Mouse (Mus musculus) heart, embryonic 16.5 days (tissue): ENCODE measurements around the gene Rin1. TPM values are rescaled to one million over a fixed set of nuclear protein-coding genes. Genes with fewer than 3 reads are reported as not detected.

Experiments used
- ATAC-seq: fragments of 200-750 bp; cut with Nextera tagmentation; replicated peaks from 2 replicates; pipeline ENCODE4 v1.8.0; 2017; ENCODE audit warnings: moderate number of reproducible peaks; ENCODE audit not compliant: insufficient read depth, low FRiP score; ENCODE audit errors: extremely low read depth
- H3K27ac ChIP-seq: fragments of 300-500 bp; sonication (generic); 2 replicates; pipeline ENCODE4 v1.5.1; 2014; ENCODE audit warnings: mild to moderate bottlenecking, low read length, control low read depth, moderate library complexity
- H3K27me3 ChIP-seq: fragments of 300-500 bp; sonication (generic); 2 replicates; pipeline ENCODE4 v1.6.1; 2014; ENCODE audit warnings: low read length, mixed read lengths; ENCODE audit not compliant: control insufficient read depth, insufficient read depth
- H3K36me3 ChIP-seq: fragments of 300-500 bp; sonication (generic); 2 replicates; pipeline ENCODE4 v1.6.1; 2014; ENCODE audit not compliant: control insufficient read depth, insufficient read depth
- H3K4me1 ChIP-seq: fragments of 300-500 bp; sonication (generic); 2 replicates; pipeline ENCODE4 v1.6.1; 2014; ENCODE audit warnings: low read length, mixed read lengths; ENCODE audit not compliant: control insufficient read depth, insufficient read depth
- H3K4me2 ChIP-seq: fragments of 300-500 bp; sonication (generic); 2 replicates; pipeline ENCODE4 v1.6.1; 2014; ENCODE audit warnings: low read depth, mild to moderate bottlenecking, control low read depth, low read length
- H3K4me3 ChIP-seq: fragments of 300-500 bp; sonication (generic); 2 replicates; pipeline ENCODE4 v1.5.1; 2014; ENCODE audit warnings: mild to moderate bottlenecking, control low read depth, low read length
- H3K9ac ChIP-seq: fragments of 300-500 bp; sonication (generic); 2 replicates; pipeline ENCODE4 v1.6.1; 2014; ENCODE audit warnings: low read length, control low read depth
- H3K9me3 ChIP-seq: fragments of 300-500 bp; sonication (generic); replicated peaks from 2 replicates; pipeline ENCODE4 v1.6.1; 2016; ENCODE audit warnings: low read length; ENCODE audit not compliant: control insufficient read depth
- WGBS: fragments of 180-500 bp; shearing (Covaris S2); extraction: QIAGEN DNeasy Blood & Tissue Kit; methylation state at CpG from one replicate; pipeline ENCODE4 v1.1.7; 2014; 5-methylcytosine and 5-hydroxymethylcytosine counted together
- polyA plus RNA-seq: library from polyadenylated mRNA; unstranded; fragments of >200 nt; fragmentation: Nextera tagmentation; extraction: Ambion mirVana; gene quantifications from 2 replicates; pipeline ENCODE4 v1.2.1, GENCODE M21; 2015

The Rin1 gene
- polyA plus RNA-seq, 1 experiment from 2014 or later, result 1.8 TPM

DNA sequence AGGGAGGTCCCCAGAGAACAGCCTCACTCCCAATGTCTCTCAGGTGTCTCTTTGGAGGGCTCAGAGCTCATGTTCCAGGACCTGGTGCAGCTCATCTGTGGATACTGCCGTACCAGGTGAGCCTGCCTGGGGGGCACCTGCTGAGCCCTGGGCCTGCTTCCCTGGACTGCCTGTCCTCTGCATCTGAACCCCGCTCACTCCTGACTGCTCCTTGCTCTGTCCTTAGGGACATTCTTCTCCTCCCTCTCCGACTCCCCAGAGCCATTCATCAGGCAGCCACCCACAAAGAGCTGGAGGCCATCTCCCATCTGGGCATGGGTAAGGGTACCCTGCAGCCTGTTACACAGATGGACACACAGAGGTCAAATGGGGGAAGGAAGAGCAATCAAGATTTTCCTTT lies 1.2 kb downstream of the Rin1 start:
- Histone ChIP-seq H3K36me3 (peaks cover 9% of the 10 kb centered on the region; the same call in 1 of the 2 replicates), H3K27ac (no peak overlapping the region), H3K27me3 (peaks cover 16% of the 10 kb centered on the region), H3K9me3 (no peaks in the 10 kb centered on the region), H3K9ac (peak overlapping the region; percentile 39; the same call in 1 of the 2 replicates), H3K4me2 (peak overlapping the region; percentile 51), H3K4me1 (peaks cover 31% of the 10 kb centered on the region), H3K4me3 (peak overlapping the region; percentile 36; the same call in 1 of the 2 replicates)
- 65% methylated on average over 3 of the region's 3 CpGs for WGBS
- ATAC-seq, result no peak

DNA sequence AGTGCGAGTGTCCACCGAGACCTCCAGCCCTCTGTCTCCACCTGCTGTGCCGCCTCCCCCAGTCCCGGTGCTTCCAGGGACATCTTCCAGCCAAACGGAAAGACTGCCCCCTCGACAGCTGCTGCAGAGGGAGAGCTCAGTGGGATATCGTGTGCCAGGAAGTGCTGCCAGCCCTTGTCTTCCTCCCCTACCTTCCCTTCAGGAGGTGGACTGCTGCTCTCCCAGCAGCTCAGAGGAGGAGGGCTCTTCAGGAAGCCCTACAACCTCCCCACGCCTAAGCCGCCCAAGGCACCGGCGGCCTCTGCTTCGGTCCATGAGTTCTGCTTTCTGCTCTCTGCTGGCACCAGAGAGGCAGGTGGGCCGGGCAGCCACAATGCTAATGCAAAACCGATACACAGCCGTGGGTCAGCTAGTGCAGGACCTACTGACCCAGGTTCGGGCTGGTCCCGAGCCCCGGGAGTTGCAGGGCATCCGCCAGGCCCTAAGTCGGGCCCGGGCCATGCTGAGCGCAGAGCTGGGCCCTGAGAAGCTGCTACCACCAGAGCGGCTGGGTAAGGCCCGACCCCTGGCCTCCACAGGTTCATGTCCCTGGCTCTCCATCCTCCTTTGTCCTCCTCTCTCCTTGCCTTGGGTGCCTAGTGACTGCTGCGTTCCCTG lies 2.0 kb downstream of the Rin1 start:
- 38% methylated on average over 25 of the region's 25 CpGs for WGBS
- Histone ChIP-seq H3K27ac (no peak overlapping the region), H3K4me2 (no peak overlapping the region; the same call in 1 of the 2 replicates), H3K9ac (peak overlapping the region; percentile 34; the same call in 1 of the 2 replicates), H3K9me3 (no peaks in the 10 kb centered on the region), H3K36me3 (0 out of 2 replicates have a peak, but pooled peaks cover 3% of the 10 kb centered on the region), H3K27me3 (peaks cover 16% of the 10 kb centered on the region), H3K4me3 (no peak overlapping the region), H3K4me1 (peaks cover 34% of the 10 kb centered on the region)
- ATAC-seq, result no peak

DNA sequence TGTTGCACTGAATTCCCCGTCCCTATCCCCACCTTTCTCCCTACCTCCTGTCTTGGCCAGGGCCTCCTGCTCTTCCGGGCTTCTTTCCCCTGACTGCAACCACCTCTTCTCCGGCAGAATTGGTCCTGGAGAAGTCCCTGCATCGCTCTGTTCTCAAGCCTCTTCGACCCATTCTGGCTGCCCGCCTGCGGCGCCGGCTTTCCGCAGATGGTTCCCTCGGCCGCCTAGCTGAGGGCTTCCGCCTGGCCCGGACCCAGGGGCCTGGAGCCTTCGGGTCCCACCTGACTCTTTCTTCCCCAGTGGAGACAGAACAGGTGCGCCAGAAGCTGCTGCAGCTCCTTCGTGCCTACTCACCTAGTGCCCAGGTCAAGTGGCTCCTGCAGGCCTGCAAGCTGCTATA lies 2.6 kb downstream of the Rin1 start:
- peaks cover 16% of the 10 kb centered on the region for H3K27me3 ChIP-seq
- peaks cover 34% of the 10 kb centered on the region for H3K4me1 ChIP-seq
- no peak overlapping the region for H3K27ac ChIP-seq
- ATAC-seq, result no peak
- WGBS, result 69% methylated on average over 17 of the region's 17 CpGs
- H3K36me3 ChIP-seq, result 0 out of 2 replicates have a peak, but pooled peaks cover 3% of the 10 kb centered on the region
- no peak overlapping the region for H3K9ac ChIP-seq
- H3K4me2 ChIP-seq, result no peak overlapping the region
- no peaks in the 10 kb centered on the region for H3K9me3 ChIP-seq
- H3K4me3 ChIP-seq, result no peak overlapping the region

DNA sequence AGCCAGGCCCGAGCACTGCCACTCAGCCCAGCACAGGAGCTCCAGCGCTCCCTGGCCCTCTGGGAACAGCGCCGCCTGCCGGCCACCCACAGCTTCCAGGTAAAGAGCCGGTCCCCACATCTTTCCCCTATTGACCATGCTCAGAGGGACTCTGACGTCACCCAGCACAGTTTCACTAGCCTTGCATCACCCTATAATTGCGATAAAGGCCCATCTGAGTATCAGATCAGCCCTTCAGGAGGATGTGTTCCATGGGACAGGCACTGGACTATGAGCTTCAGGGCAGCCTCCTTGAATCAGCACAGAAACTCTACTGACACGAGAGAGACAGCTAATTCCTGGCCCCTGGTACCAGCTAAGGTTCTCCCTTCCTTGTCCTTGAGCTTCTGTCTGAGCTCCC lies 3.6 kb downstream of the Rin1 start:
- H3K9ac ChIP-seq, result no peak overlapping the region
- peaks cover 16% of the 10 kb centered on the region for H3K27me3 ChIP-seq
- no peak for ATAC-seq
- H3K4me2 ChIP-seq, result no peak overlapping the region
- H3K9me3 ChIP-seq, result no peaks in the 10 kb centered on the region
- WGBS, result 37% methylated on average over 9 of the region's 9 CpGs
- H3K27ac ChIP-seq, result no peak overlapping the region
- H3K36me3 ChIP-seq, result no peaks in the 10 kb centered on the region
- peaks cover 40% of the 10 kb centered on the region for H3K4me1 ChIP-seq
- H3K4me3 ChIP-seq, result no peak overlapping the region

DNA sequence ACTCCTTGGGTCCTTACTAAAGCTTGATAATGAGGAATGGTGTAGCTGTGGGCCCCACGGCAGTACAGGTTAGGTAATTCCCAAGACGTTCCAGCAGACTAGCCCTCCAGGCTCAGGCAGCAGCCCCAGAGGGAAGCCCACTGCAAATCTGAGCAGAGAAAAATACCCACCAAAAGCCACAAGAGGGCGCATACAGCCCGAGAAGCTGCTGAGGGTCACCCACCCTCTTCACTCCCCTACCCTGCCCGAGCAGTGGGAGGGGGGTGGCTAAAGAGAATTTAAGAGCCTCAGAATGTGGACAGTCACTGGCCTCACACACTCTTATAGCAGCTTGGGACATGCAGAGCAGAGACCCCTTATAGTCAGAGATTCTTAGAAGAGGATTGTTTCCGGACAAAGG lies 6.0 kb downstream of the Rin1 start:
- no peak overlapping the region for H3K4me2 ChIP-seq
- peaks cover 46% of the 10 kb centered on the region for H3K4me1 ChIP-seq
- H3K36me3 ChIP-seq, result no peaks in the 10 kb centered on the region
- no peaks in the 10 kb centered on the region for H3K9me3 ChIP-seq
- no peak for ATAC-seq
- H3K27me3 ChIP-seq, result peaks cover 16% of the 10 kb centered on the region
- H3K27ac ChIP-seq, result no peak overlapping the region
- 16% methylated on average over 6 of the region's 6 CpGs for WGBS
- no peak overlapping the region for H3K9ac ChIP-seq
- no peak overlapping the region for H3K4me3 ChIP-seq

DNA sequence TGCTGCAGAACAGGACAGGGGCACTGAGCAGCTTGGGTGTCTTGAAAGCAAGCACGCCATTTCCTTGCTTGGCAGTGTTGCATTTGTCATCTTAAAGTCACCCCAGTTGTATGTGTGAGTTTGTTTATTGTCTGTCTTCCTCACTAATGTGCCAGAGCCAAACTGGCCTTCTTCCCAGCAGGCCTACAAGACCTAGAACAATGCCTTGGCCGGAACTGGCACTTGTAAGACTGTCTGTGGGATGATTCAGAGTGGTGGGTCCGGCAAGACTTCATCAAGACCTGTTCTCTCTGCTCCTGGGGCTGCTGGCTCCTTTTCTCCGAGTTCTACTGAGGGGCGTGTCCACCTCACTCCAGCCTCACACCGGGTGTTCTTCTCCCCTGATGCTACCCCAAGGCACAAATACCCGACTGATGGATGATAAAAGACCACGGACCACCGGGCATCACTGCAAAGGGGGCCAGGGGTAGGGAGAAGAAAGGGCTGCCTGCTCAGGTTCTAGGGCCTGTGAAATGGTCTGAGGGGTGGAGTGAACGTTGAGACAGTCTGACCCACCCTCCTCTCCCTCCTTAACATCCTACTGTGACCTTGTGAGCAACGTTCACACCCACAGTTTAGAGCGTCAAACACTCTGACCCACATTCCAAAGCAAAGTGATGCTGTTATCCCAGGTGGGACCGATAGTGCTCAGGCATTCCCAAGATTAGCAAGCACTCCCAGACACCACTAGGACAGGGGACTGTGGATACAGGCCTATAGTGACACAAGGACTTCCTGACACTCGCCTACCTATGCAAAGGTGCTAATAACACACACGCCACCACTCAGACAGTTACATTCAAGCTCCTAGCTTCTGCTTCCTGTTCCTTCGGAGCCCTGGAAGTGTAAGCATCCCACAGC lies 7.8 kb downstream of the Rin1 start:
- peaks cover 31% of the 10 kb centered on the region for H3K4me1 ChIP-seq
- H3K4me3 ChIP-seq, result no peak overlapping the region
- H3K9ac ChIP-seq, result no peak overlapping the region
- 28% methylated on average over 16 of the region's 16 CpGs for WGBS
- no peak overlapping the region for H3K4me2 ChIP-seq
- no peak; the same call in 1 of the 2 replicates for ATAC-seq
- no peaks in the 10 kb centered on the region for H3K9me3 ChIP-seq
- H3K36me3 ChIP-seq, result no peaks in the 10 kb centered on the region
- H3K27ac ChIP-seq, result no peak overlapping the region
- peaks cover 4% of the 10 kb centered on the region; the same call in 1 of the 2 replicates for H3K27me3 ChIP-seq

DNA sequence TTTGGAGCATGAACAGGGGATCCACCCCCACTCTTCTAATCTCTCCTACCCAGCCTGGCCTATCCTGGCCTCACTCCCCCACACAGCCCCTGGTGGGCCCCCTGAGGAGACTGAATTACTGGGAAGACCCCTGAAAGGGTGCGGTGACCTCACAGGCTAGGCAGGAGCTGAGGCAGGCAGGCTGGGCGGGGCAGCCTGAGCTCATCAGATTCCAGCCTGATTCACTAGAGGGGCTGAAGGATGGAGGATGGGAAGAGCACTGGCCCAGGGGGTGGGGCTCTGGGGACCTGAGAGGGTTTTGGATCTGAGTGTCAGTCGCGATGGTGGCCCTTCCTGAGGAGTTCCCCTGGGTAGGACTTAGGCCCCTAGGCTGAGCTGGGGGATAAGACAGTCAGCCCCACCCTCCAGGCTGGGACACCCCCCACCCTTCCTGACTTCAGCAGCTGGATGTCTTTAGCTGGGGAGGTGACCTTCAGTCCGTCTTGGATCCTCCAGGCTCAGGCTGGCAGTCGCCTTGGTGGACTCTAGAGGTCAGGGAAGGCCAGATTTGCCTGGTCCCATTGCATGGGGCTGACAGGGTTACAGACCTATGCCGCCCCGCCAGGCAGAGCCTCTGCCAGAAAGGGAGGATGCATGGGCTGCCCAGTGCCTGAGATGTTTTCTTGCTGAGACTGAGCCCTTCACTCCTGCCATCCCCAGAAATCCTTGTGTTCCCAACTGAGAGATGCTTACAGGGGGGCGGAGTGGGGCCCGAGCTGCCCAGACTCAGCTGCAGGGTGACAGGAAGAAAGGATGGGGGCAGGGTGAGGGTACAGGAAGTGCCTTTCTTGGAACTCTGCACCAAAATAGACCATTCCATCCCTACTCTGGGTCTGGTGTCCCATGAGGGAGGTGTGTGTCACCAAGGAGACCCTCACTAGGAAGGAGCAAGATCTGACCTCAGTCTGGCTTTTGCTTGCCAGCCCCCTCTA lies 8.8 kb downstream of the Rin1 start:
- no peaks in the 10 kb centered on the region for H3K36me3 ChIP-seq
- H3K9me3 ChIP-seq, result no peaks in the 10 kb centered on the region
- peak; percentile 28 for ATAC-seq
- H3K4me3 ChIP-seq, result no peak overlapping the region
- H3K4me2 ChIP-seq, result no peak overlapping the region
- no peaks in the 10 kb centered on the region; the same call in 1 of the 2 replicates for H3K27me3 ChIP-seq
- WGBS, result 21% methylated on average over 10 of the region's 10 CpGs
- peaks cover 31% of the 10 kb centered on the region for H3K4me1 ChIP-seq
- peak overlapping the region; percentile 50 for H3K27ac ChIP-seq
- peak overlapping the region; percentile 55; the same call in 1 of the 2 replicates for H3K9ac ChIP-seq
